Mouse (Mus musculus) embryonic facial prominence, embryonic 14.5 days (tissue): ENCODE measurements at regions not wholly inside any gene's neighbourhood (a gene's known extent, or its start where the extent isn't known, plus 50 kb on each side); places are given as distances from the start of the nearest gene placed in this dataset.

Source experiments
- ATAC-seq: fragments of 200-750 bp; cut with Nextera tagmentation; 2 replicates; pipeline ENCODE4 v1.8.0; 2017; ENCODE audit warnings: low read depth, moderate number of reproducible peaks, moderate TSS enrichment
- DNase-seq: peaks from one replicate; pipeline ENCODE4 v3.0.0-alpha.2; 2015; ENCODE audit warnings: low spot score
- H3K27ac ChIP-seq: fragments of 300-500 bp; sonication (generic); replicated peaks from 2 replicates; pipeline ENCODE4 v1.5.1; 2014; ENCODE audit warnings: low read depth, mild to moderate bottlenecking, low read length, moderate library complexity
- H3K27me3 ChIP-seq: fragments of 300-500 bp; sonication (generic); replicated peaks from 2 replicates; pipeline ENCODE4 v1.6.1; 2014; ENCODE audit warnings: low read length; ENCODE audit not compliant: control insufficient read depth, insufficient read depth
- H3K36me3 ChIP-seq: fragments of 300-500 bp; sonication (generic); 2 replicates; pipeline ENCODE4 v1.6.1; 2014; ENCODE audit warnings: low read length, mixed read lengths; ENCODE audit not compliant: control insufficient read depth, insufficient read depth
- H3K4me1 ChIP-seq: fragments of 300-500 bp; sonication (generic); 2 replicates; pipeline ENCODE4 v1.6.1; 2014; ENCODE audit warnings: antibody characterized with exemption, low read length; ENCODE audit not compliant: control insufficient read depth, insufficient read depth
- H3K4me2 ChIP-seq: fragments of 300-500 bp; sonication (generic); 2 replicates; pipeline ENCODE4 v1.6.1; 2014; ENCODE audit warnings: low read depth, mild to moderate bottlenecking, low read length, moderate library complexity, mixed read lengths
- H3K4me3 ChIP-seq: fragments of 300-500 bp; sonication (generic); 2 replicates; pipeline ENCODE4 v1.5.1; 2014; ENCODE audit warnings: low read depth, mild to moderate bottlenecking, low read length
- H3K9ac ChIP-seq: fragments of 300-500 bp; sonication (generic); 2 replicates; pipeline ENCODE4 v1.6.1; 2014; ENCODE audit warnings: low read depth, mild to moderate bottlenecking, low read length, moderate library complexity, mixed read lengths
- H3K9me3 ChIP-seq: fragments of 300-500 bp; sonication (generic); 2 replicates; pipeline ENCODE4 v1.6.1; 2016; ENCODE audit warnings: low read length; ENCODE audit not compliant: control insufficient read depth
- WGBS: fragments of 180-500 bp; shearing (Covaris S2); extraction: QIAGEN DNeasy Blood & Tissue Kit; methylation state at CpG from one replicate; pipeline ENCODE4 v1.1.7; 2014; 5-methylcytosine and 5-hydroxymethylcytosine counted together

GRCm38 (mm10) chr12:45833871-45834270, 759.4 kb upstream of the Stxbp6 start:
- Histone ChIP-seq H3K9ac (no peak overlapping the region), H3K4me2 (no peak overlapping the region), H3K27ac (no peak overlapping the region), H3K9me3 (no peaks in the 10 kb centered on the region), H3K4me3 (no peak overlapping the region), H3K36me3 (no peaks in the 10 kb centered on the region), H3K4me1 (peaks cover 3% of the 10 kb centered on the region; the same call in 1 of the 2 replicates), H3K27me3 (no peaks in the 10 kb centered on the region)
- no peak for DNase-seq
- ATAC-seq, result no peak
- WGBS, result 81% methylated on average over 1 of the region's 1 CpGs

DNA sequence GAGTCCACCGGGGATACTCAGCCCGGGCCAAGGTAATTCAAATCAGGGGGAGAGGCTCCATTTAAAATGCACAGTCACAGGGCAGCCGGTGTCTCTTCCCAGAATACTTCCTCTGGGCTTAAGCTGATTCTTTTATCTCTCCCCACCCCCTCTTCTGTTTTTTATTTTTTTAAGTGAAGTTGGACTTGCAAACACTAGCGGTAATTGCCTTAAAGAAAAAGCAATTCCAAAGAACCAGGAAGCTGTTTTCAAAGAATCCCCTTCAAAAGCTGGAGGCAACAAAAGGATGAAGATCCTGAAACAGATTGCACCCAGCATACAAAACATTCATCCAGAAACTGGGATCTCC, 758.9 kb upstream of the Stxbp6 start:
- Histone ChIP-seq H3K36me3 (no peaks in the 10 kb centered on the region), H3K4me1 (peaks cover 3% of the 10 kb centered on the region; the same call in 1 of the 2 replicates), H3K27me3 (no peaks in the 10 kb centered on the region), H3K27ac (no peak overlapping the region), H3K4me3 (no peak overlapping the region), H3K9me3 (no peaks in the 10 kb centered on the region), H3K4me2 (no peak overlapping the region), H3K9ac (no peak overlapping the region)
- no peak for ATAC-seq
- 7% methylated on average over 4 of the region's 4 CpGs for WGBS
- DNase-seq, result peak; percentile 47

- Histone ChIP-seq H3K4me3 (no peak overlapping the region), H3K9me3 (no peaks in the 10 kb centered on the region), H3K36me3 (no peaks in the 10 kb centered on the region), H3K4me2 (no peak overlapping the region), H3K27me3 (no peaks in the 10 kb centered on the region), H3K4me1 (peaks cover 3% of the 10 kb centered on the region; the same call in 1 of the 2 replicates), H3K27ac (no peak overlapping the region), H3K9ac (no peak overlapping the region)
- ATAC-seq (no peak), DNase-seq (peak; percentile 16)
- WGBS, result 27% methylated on average over 9 of the region's 9 CpGs
Measured at GRCm38 (mm10) chr12:45832671-45833413, 758.3 kb upstream of the Stxbp6 start.

- H3K4me2 ChIP-seq, result no peak overlapping the region
- no peaks in the 10 kb centered on the region for H3K27me3 ChIP-seq
- H3K4me3 ChIP-seq, result no peak overlapping the region
- H3K9me3 ChIP-seq, result no peaks in the 10 kb centered on the region
- ATAC-seq (no peak), DNase-seq (no peak)
- H3K27ac ChIP-seq, result no peak overlapping the region
- H3K36me3 ChIP-seq, result no peaks in the 10 kb centered on the region
- no peaks in the 10 kb centered on the region for H3K4me1 ChIP-seq
- H3K9ac ChIP-seq, result no peak overlapping the region
Measured at GRCm38 (mm10) chr12:45824861-45825260, 750.4 kb upstream of the Stxbp6 start.
